Mouse (Mus musculus): ENCODE measurements around the gene Tex52.

- TF ChIP-seq CTCF (IDR thresholded peaks at IDR 0.05; ENCODE audit: control insufficient read depth, insufficient read depth, insufficient read length) (no peak), MYOG (IDR thresholded peaks at IDR 0.05; ENCODE audit: control insufficient read depth, extremely low read depth, insufficient read length) (no peak), MYOD1 (IDR thresholded peaks at IDR 0.05; ENCODE audit: control insufficient read depth, insufficient read length, low read depth) (no peak), MAX (IDR thresholded peaks at IDR 0.05) (no peak), CEBPB (IDR thresholded peaks at IDR 0.05; ENCODE audit: low read depth) (no peak), USF1 (IDR thresholded peaks at IDR 0.05; ENCODE audit: low read depth) (no peak)
These were observed 54.0 kb downstream of the Tex52 start for GRCm38 (mm10) chr6:128429300-128429699.
